Mouse (Mus musculus): ENCODE measurements around the gene Ddb2. TPM values are rescaled to one million over a fixed set of nuclear protein-coding genes. Genes with fewer than 3 reads are reported as not detected.

Ddb2 gene
- polyA plus RNA-seq, 1 experiment from 2014 or later: 16.6 TPM

GRCm38 (mm10) chr2:91268706-91269105 lies 31.9 kb upstream of the Ddb2 start:
- 85% methylated on average over 2 of the region's 2 CpGs for WGBS
- H3K4me2 ChIP-seq (ENCODE audit: low read length): no peak overlapping the region
- no peaks in the 10 kb centered on the region for H3K9me3 ChIP-seq (ENCODE audit: control insufficient read depth, low read length)
- no peak overlapping the region for H3K27ac ChIP-seq (ENCODE audit: low read length)
- H3K36me3 ChIP-seq (ENCODE audit: control insufficient read depth, insufficient read depth): peaks cover 36% of the 10 kb centered on the region
- peaks cover 16% of the 10 kb centered on the region for H3K4me1 ChIP-seq (replicated peaks; ENCODE audit: control insufficient read depth, insufficient read depth, low read length)
- H3K27me3 ChIP-seq (replicated peaks; ENCODE audit: control insufficient read depth, insufficient read depth, low read length): no peaks in the 10 kb centered on the region
- no peak overlapping the region for H3K4me3 ChIP-seq (replicated peaks; ENCODE audit: low read length)
- ATAC-seq: no peak
- no peak overlapping the region for H3K9ac ChIP-seq (replicated peaks; ENCODE audit: low read depth, low read length)

- no peak overlapping the region for H3K4me3 ChIP-seq (replicated peaks; ENCODE audit: low read length)
- no peak overlapping the region for H3K4me2 ChIP-seq (ENCODE audit: low read length)
- H3K27me3 ChIP-seq (replicated peaks; ENCODE audit: control insufficient read depth, insufficient read depth, low read length): no peaks in the 10 kb centered on the region
- H3K36me3 ChIP-seq (ENCODE audit: control insufficient read depth, insufficient read depth): peaks cover 35% of the 10 kb centered on the region
- H3K4me1 ChIP-seq (replicated peaks; ENCODE audit: control insufficient read depth, insufficient read depth, low read length): peaks cover 16% of the 10 kb centered on the region
- H3K9ac ChIP-seq (replicated peaks; ENCODE audit: low read depth, low read length): no peak overlapping the region
- H3K9me3 ChIP-seq (ENCODE audit: control insufficient read depth, low read length): no peaks in the 10 kb centered on the region
- 95% methylated on average over 3 of the region's 3 CpGs for WGBS
- H3K27ac ChIP-seq (ENCODE audit: low read length): no peak overlapping the region
- no peak for ATAC-seq
These were observed 31.3 kb upstream of the Ddb2 start for GRCm38 (mm10) chr2:91268042-91268441.

GRCm38 (mm10) chr2:91264711-91265681 lies 28.2 kb upstream of the Ddb2 start, which contains the start of gene Arfgap2:
TSS of gene Arfgap2 (plus strand) at chr2:91264974.
- 1% methylated on average over 72 of the region's 72 CpGs for WGBS
- peak; percentile 99 for ATAC-seq

GRCm38 (mm10) chr2:91263692-91264660 lies 27.2 kb upstream of the Ddb2 start:
- no peaks in the 10 kb centered on the region for H3K27me3 ChIP-seq (replicated peaks; ENCODE audit: control insufficient read depth, insufficient read depth, low read length)
- H3K9me3 ChIP-seq (ENCODE audit: control insufficient read depth, low read length): no peaks in the 10 kb centered on the region
- peaks cover 19% of the 10 kb centered on the region for H3K36me3 ChIP-seq (ENCODE audit: control insufficient read depth, insufficient read depth)
- WGBS: 89% methylated on average over 17 of the region's 17 CpGs
- peak overlapping the region; percentile 86 for H3K27ac ChIP-seq (ENCODE audit: low read length)
- H3K9ac ChIP-seq (replicated peaks; ENCODE audit: low read depth, low read length): peak overlapping the region; percentile 68
- H3K4me2 ChIP-seq (ENCODE audit: low read length): peak overlapping the region; percentile 82
- ATAC-seq: no peak; the same call in 1 of the 2 replicates
- H3K4me1 ChIP-seq (replicated peaks; ENCODE audit: control insufficient read depth, insufficient read depth, low read length): peaks cover 16% of the 10 kb centered on the region
- H3K4me3 ChIP-seq (replicated peaks; ENCODE audit: low read length): peak overlapping the region; percentile 77

More at GRCm38 (mm10) chr2:91264711-91265681, 28.2 kb upstream of the Ddb2 start, which contains the start of gene Arfgap2:
- H3K36me3 ChIP-seq (ENCODE audit: control insufficient read depth, insufficient read depth): peaks cover 27% of the 10 kb centered on the region
- no peaks in the 10 kb centered on the region for H3K27me3 ChIP-seq (replicated peaks; ENCODE audit: control insufficient read depth, insufficient read depth, low read length)
- H3K4me1 ChIP-seq (replicated peaks; ENCODE audit: control insufficient read depth, insufficient read depth, low read length): peaks cover 16% of the 10 kb centered on the region
- H3K9ac ChIP-seq (replicated peaks; ENCODE audit: low read depth, low read length): peak within 1 kb of the TSS; percentile 87
- H3K27ac ChIP-seq (ENCODE audit: low read length): peak within 1 kb of the TSS; percentile 87
- H3K4me2 ChIP-seq (ENCODE audit: low read length): peak within 1 kb of the TSS; percentile 91
- peak within 1 kb of the TSS; percentile 77 for H3K4me3 ChIP-seq (replicated peaks; ENCODE audit: low read length)
- no peaks in the 10 kb centered on the region for H3K9me3 ChIP-seq (ENCODE audit: control insufficient read depth, low read length)

GRCm38 (mm10) chr2:91259493-91259892 lies 22.7 kb upstream of the Ddb2 start:
- no peak overlapping the region for H3K4me2 ChIP-seq (ENCODE audit: low read length)

GRCm38 (mm10) chr2:91258830-91259229 lies 22.0 kb upstream of the Ddb2 start:
- Histone ChIP-seq H3K9ac (replicated peaks; ENCODE audit: low read depth, low read length) (no peak overlapping the region), H3K36me3 (ENCODE audit: control insufficient read depth, insufficient read depth) (no peaks in the 10 kb centered on the region), H3K4me1 (replicated peaks; ENCODE audit: control insufficient read depth, insufficient read depth, low read length) (peaks cover 28% of the 10 kb centered on the region), H3K27ac (ENCODE audit: low read length) (no peak overlapping the region), H3K4me3 (replicated peaks; ENCODE audit: low read length) (no peak overlapping the region), H3K4me2 (ENCODE audit: low read length) (no peak overlapping the region), H3K27me3 (replicated peaks; ENCODE audit: control insufficient read depth, insufficient read depth, low read length) (no peaks in the 10 kb centered on the region), H3K9me3 (ENCODE audit: control insufficient read depth, low read length) (no peaks in the 10 kb centered on the region)
- 73% methylated on average over 1 of the region's 1 CpGs for WGBS
- ATAC-seq: no peak

More at GRCm38 (mm10) chr2:91259493-91259892, 22.7 kb upstream of the Ddb2 start:
- Histone ChIP-seq H3K4me1 (replicated peaks; ENCODE audit: control insufficient read depth, insufficient read depth, low read length) (peaks cover 33% of the 10 kb centered on the region), H3K36me3 (ENCODE audit: control insufficient read depth, insufficient read depth) (no peaks in the 10 kb centered on the region), H3K9ac (replicated peaks; ENCODE audit: low read depth, low read length) (no peak overlapping the region), H3K9me3 (ENCODE audit: control insufficient read depth, low read length) (no peaks in the 10 kb centered on the region), H3K27ac (ENCODE audit: low read length) (no peak overlapping the region), H3K4me3 (replicated peaks; ENCODE audit: low read length) (no peak overlapping the region), H3K27me3 (replicated peaks; ENCODE audit: control insufficient read depth, insufficient read depth, low read length) (no peaks in the 10 kb centered on the region)
- 95% methylated on average over 1 of the region's 1 CpGs for WGBS
- ATAC-seq: no peak

GRCm38 (mm10) chr2:91258054-91258453 lies 21.3 kb upstream of the Ddb2 start:
- peak overlapping the region; percentile 62 for H3K4me3 ChIP-seq (replicated peaks; ENCODE audit: low read length)
- H3K9ac ChIP-seq (replicated peaks; ENCODE audit: low read depth, low read length): peak overlapping the region; percentile 46
- H3K27me3 ChIP-seq (replicated peaks; ENCODE audit: control insufficient read depth, insufficient read depth, low read length): no peaks in the 10 kb centered on the region
- H3K4me1 ChIP-seq (replicated peaks; ENCODE audit: control insufficient read depth, insufficient read depth, low read length): peaks cover 28% of the 10 kb centered on the region
- peak overlapping the region; percentile 97 for H3K4me2 ChIP-seq (ENCODE audit: low read length)
- 39% methylated on average over 5 of the region's 5 CpGs for WGBS
- no peak overlapping the region for H3K27ac ChIP-seq (ENCODE audit: low read length)
- H3K36me3 ChIP-seq (ENCODE audit: control insufficient read depth, insufficient read depth): no peaks in the 10 kb centered on the region
- ATAC-seq: peak; percentile 39
- no peaks in the 10 kb centered on the region for H3K9me3 ChIP-seq (ENCODE audit: control insufficient read depth, low read length)

- Histone ChIP-seq H3K9ac (replicated peaks; ENCODE audit: low read depth, low read length) (peak overlapping the region; percentile 69), H3K27me3 (replicated peaks; ENCODE audit: control insufficient read depth, insufficient read depth, low read length) (no peaks in the 10 kb centered on the region), H3K4me1 (replicated peaks; ENCODE audit: control insufficient read depth, insufficient read depth, low read length) (peaks cover 28% of the 10 kb centered on the region), H3K36me3 (ENCODE audit: control insufficient read depth, insufficient read depth) (no peaks in the 10 kb centered on the region), H3K4me2 (ENCODE audit: low read length) (peak overlapping the region; percentile 97), H3K4me3 (replicated peaks; ENCODE audit: low read length) (peak overlapping the region; percentile 62), H3K9me3 (ENCODE audit: control insufficient read depth, low read length) (no peaks in the 10 kb centered on the region), H3K27ac (ENCODE audit: low read length) (no peak overlapping the region)
- peak; percentile 62 for ATAC-seq
- WGBS: under 1% methylated on average over 22 of the region's 22 CpGs
These were observed 20.6 kb upstream of the Ddb2 start for GRCm38 (mm10) chr2:91257126-91257980.
